Mouse (Mus musculus) gastrocnemius, adult 2 months (tissue): ENCODE data around the gene 1110032F04Rik. TPM values are rescaled to one million over a fixed set of nuclear protein-coding genes. Genes with fewer than 3 reads are reported as not detected.
A peak's percentile ranks its signal among the peaks of the same experiment; 100 is the strongest.

Experiments
- DNase-seq: peaks from one replicate; pipeline ENCODE4 v3.0.0; 2022
- H3K27ac ChIP-seq: fragments of 200-600 bp; 2 replicates; pipeline ENCODE4 v1.8.1; 2022; ENCODE audit warnings: mild to moderate bottlenecking
- H3K4me3 ChIP-seq: fragments of 200-600 bp; 2 replicates; pipeline ENCODE4 v1.8.1; 2022; ENCODE audit warnings: mild to moderate bottlenecking, moderate library complexity
- CTCF ChIP-seq: fragments of 200-600 bp; IDR thresholded peaks from 2 replicates; pipeline ENCODE4 v1.8.1; 2022; ENCODE audit warnings: antibody characterized with exemption, mild to moderate bottlenecking, moderate library complexity
- intact Hi-C: fragments of 180-260 bp; cut with DNase I; formaldehyde crosslinking; loops from one replicate; pipeline ENCODE4 v1.15.1; 2025
- long read RNA-seq, 2 experiments: library from polyadenylated mRNA; stranded (forward); transcript quantifications; one replicate each; pipeline ENCODE4 v2.0.0; 2021
- total RNA-seq, 2 experiments: library from RNA; stranded (reverse); gene quantifications; 2 replicates each; pipeline ENCODE4 v1.2.3; 2021

Gene 1110032F04Rik
- under 1 TPM in 1 of 2 experiments, not detected in 1; 0.10 TPM for total RNA-seq
- long read RNA-seq, experiment 1: 0 reads
- long read RNA-seq, experiment 2: 0 reads

- H3K27ac ChIP-seq: no peak within 1 kb of the TSS
- peak within 1 kb of the TSS; percentile 73 for H3K4me3 ChIP-seq
- TF ChIP-seq CTCF: no peak
- DNase-seq: peak; percentile 40
- intact Hi-C loops: no loop called here
These were observed at the start of gene 1110032F04Rik for GRCm38 (mm10) chr3:68869211-68869690. Gene 1110032F04Rik, plus strand, starts transcription at chr3:68869586.

DNA sequence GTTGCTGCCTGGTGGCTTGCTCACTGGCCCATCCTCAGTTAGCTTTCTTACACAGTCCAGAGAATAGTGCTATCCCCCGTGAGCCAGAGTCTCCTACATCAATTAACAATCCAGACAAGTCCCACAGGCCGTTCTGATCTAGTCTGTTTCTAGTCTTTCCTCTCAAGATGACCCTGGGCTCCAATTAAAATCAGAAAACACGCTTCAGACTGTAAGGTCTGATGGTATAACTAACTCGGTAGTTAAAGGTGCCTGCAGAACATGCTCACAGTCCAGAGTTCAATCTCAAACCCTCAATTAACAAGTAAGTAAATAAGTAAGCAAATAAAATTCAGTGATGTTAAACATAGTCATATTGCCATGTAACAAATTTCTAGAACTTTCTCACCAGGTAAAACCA is 48.0 kb upstream of the 1110032F04Rik start:
- TF ChIP-seq CTCF: no peak
- H3K4me3 ChIP-seq: no peak overlapping the region
- DNase-seq: no peak
- no peak overlapping the region for H3K27ac ChIP-seq
- intact Hi-C loops: no loop called here

DNA sequence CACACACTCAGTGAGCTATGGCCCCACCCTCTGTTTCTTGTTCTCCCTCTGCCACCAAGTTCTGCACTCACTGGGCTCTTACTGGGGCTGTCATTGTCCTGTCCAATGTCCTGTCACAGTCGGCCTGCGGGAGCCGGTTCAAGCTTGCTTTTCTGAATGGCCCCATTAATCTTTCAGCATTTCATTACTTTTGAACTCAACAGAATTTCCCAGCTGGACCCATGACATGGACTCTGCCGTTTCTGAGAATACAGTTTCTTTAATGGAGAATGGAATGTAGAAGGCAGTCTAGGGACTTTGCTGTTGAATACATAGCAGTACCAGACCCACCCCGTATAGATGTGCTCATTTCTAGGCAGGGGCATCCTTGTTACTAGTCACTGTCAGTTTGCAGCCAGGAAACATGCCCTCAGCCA is 47.5 kb upstream of the 1110032F04Rik start:
- no peak overlapping the region for H3K27ac ChIP-seq
- TF ChIP-seq CTCF: no peak
- no peak overlapping the region for H3K4me3 ChIP-seq
- intact Hi-C loops: no loop called here
- no peak for DNase-seq

GRCm38 (mm10) chr3:68823876-68824764 is 45.3 kb upstream of the 1110032F04Rik start:
- Histone ChIP-seq H3K4me3 (no peak overlapping the region), H3K27ac (no peak overlapping the region)
- intact Hi-C loops: no loop called here
- peak; percentile 47 for DNase-seq
- no peak for TF ChIP-seq CTCF

DNA sequence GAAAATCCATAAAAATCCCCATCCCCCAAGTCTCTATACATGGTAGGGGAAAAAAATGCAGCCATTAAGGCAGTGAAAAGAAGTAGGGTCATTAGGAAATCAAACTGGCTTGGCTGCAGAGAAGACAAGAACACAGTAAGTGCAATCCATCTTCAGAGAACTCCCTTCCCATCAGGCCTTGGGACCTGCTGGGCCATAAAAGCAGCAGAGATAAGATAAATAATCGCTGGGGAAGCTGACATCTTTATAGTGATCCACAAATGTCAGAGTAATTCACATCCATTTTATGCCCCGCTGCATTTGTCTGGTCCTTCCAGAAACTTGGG is 44.7 kb upstream of the 1110032F04Rik start:
- Histone ChIP-seq H3K27ac (no peak overlapping the region), H3K4me3 (no peak overlapping the region)
- no peak for TF ChIP-seq CTCF
- no peak for DNase-seq
- intact Hi-C loops: no loop called here

GRCm38 (mm10) chr3:68825151-68825550 is 44.2 kb upstream of the 1110032F04Rik start:
- no peak for DNase-seq
- no peak for TF ChIP-seq CTCF
- no peak overlapping the region for H3K27ac ChIP-seq
- intact Hi-C loops: no loop called here
- H3K4me3 ChIP-seq: no peak overlapping the region

GRCm38 (mm10) chr3:68827671-68828070 is 41.7 kb upstream of the 1110032F04Rik start:
- Histone ChIP-seq H3K4me3 (no peak overlapping the region), H3K27ac (no peak overlapping the region)
- no peak for DNase-seq
- TF ChIP-seq CTCF: no peak
- intact Hi-C loops: no loop called here

DNA sequence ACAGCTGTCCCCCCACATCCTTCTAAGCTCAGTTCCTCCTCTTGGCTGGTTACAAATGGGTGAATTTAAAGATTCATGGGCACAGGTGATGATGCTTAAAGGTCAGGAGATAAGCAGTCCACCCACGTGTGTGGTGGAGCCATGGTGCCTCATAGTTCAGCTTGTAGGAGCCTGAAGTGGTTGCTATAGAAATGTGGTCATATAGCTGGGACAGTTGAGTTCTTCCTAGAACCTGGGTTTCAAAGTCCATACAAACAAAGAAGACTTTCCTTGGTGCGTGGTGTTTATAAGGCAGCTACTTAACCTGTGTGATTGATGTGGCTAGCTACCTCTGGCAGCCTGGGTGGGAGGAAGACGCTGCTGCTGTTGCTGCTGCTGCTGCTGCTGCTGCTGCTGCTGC is 39.4 kb upstream of the 1110032F04Rik start:
- no peak for DNase-seq
- no peak overlapping the region for H3K27ac ChIP-seq
- intact Hi-C loops: no loop called here
- TF ChIP-seq CTCF: no peak
- no peak overlapping the region for H3K4me3 ChIP-seq

DNA sequence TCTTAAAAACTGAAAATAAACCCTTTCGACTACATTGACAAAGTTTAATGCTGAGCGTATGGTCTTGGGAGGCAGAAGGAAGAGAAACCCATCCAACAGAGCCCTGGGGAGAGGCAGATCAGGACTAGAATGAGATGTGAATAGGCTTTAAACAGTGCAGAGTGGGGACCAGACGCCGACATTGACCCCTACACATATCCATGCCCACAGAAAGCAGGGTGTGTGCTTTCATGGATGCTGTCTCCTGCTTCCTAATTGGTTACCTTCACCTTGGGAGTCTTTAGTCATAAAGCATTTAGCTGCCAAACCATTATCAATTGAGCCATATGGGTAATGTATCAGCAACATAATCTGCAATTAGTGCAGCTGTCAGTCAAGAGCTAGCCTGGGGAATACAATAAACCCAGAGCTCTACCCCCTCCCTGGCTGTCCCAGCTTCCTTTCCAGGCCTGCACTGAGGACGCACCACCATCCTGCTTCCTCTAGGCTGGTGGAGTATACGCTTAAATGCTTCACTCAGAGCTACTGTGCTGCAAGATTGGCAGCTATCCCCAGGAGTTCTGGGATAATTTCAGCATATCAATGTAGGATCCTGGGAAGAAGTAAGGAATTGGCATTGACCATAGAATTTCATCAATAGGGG is 32.4 kb upstream of the 1110032F04Rik start:
- TF ChIP-seq CTCF: no peak
- intact Hi-C loops: no loop called here
- DNase-seq: no peak
- no peak overlapping the region for H3K27ac ChIP-seq
- H3K4me3 ChIP-seq: no peak overlapping the region

GRCm38 (mm10) chr3:68840206-68840605 is 29.2 kb upstream of the 1110032F04Rik start:
- Histone ChIP-seq H3K27ac (no peak overlapping the region), H3K4me3 (no peak overlapping the region)
- DNase-seq: peak; percentile 22
- TF ChIP-seq CTCF: no peak
- intact Hi-C loops: no loop called here

GRCm38 (mm10) chr3:68844025-68844424 is 25.4 kb upstream of the 1110032F04Rik start:
- intact Hi-C loops: no loop called here
- H3K4me3 ChIP-seq: no peak overlapping the region
- no peak overlapping the region for H3K27ac ChIP-seq
- no peak for TF ChIP-seq CTCF
- DNase-seq: no peak

DNA sequence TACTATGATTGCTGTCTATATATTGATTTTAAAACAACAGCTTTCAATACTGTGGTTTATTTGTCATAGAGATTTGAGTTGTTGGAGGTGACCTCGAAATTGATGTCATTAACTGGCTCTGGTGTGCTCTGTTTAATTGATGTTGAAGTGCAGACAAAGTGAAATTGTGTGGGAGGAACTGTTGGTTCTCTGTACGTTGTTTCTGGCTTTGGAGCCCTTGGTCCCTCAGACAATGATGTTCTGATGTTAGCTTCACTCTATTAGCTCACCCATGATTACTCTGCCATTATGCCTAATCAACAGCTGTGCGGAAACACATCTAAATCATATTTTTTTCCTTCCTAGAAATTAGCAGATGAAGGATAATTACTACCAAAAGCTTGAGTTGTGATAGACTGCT is 21.1 kb upstream of the 1110032F04Rik start:
- DNase-seq: no peak
- H3K27ac ChIP-seq: no peak overlapping the region
- no peak overlapping the region for H3K4me3 ChIP-seq
- intact Hi-C loops: no loop called here
- no peak for TF ChIP-seq CTCF

DNA sequence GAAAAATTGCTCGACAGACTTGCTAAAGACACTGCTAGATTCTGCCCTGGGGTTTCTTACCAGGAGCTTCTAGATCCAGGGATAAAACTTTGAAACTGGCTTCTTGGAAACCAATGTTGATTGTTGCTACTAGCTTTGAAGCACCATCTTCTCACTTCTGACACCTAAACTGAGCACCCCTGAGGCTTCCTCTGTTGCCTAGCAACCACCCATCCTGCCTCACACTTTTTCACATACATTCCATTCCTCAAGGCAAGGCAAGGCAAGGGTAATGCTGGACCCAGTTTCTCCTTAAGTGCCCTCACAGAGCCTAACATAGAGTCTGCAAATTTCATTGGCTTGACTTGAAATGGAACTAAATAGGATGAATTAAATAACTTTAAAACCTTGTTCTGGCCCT is 17.0 kb upstream of the 1110032F04Rik start:
- no peak overlapping the region for H3K27ac ChIP-seq
- intact Hi-C loops: no loop called here
- DNase-seq: no peak
- TF ChIP-seq CTCF: no peak
- H3K4me3 ChIP-seq: no peak overlapping the region
